ENCODE assay signal across 31 mouse cellular contexts in the genomic region with DNA sequence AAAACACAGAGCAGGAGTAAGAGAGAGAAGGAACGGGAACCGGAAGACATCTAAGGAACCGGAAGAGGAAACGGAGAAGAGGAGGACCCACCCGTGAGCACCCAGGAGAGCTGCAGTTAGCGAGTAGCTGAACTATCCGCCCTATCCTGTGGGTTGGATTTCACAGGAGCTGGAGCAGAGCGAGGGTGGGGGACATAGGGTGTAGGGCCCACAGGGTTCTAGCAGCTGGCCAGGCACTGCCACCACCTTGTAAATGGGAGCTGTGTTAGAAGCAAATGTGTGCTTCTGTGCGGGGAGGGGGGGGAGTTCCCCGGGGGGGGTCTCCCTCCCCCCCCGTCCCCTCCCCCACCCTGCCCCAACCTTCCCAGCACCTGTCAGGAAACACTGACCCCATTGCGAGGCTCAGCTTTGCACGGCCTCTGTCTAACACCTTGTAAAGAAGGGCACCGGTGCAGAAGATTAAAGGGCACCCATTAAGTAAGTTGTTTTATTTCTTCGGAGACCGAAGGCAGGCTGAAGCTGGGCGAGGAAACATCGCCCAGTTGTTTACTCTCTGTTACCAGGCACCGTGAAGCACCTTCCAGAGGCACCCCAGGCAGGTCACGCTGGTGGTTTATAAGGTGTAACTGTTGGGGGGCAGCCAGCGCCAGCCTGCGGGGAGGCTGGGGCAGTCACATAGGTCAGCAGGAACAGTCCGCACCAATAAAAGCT. TPM values are rescaled to one million over a fixed set of nuclear protein-coding genes. Genes with fewer than 3 reads are reported as not detected.
DNase-seq lines count a peak whose midpoint lies in the region; ATAC-seq lines count a peak whose summit lies in the region.
"Had no signal": no experiment of that assay in that cellular context is flagged by ENCODE, and none has a peak within 500 bp of the region (broad histone marks: within the 10 kb centered on the region; RNA-seq: fewer than 3 reads in every experiment).

No protein-coding gene starts in this region.

- H3K27me3 ChIP-seq in kidney, embryonic 15.5 days, result peaks cover 4% of the 10 kb centered on the region
- peaks cover under 1% of the 10 kb centered on the region; the same call in 1 of the 2 replicates for H3K27me3 ChIP-seq in neural tube, embryonic 13.5 days
- peaks cover 15% of the 10 kb centered on the region for H3K27me3 ChIP-seq in limb, embryonic 10.5 days (ENCODE audit: low read depth, poor library complexity, severe bottlenecking)
- H3K27me3 ChIP-seq in liver, embryonic 11.5 days (replicated peaks; ENCODE audit: control insufficient read depth, insufficient read depth, low read length), result no peaks in the 10 kb centered on the region
- no peaks in the 10 kb centered on the region for H3K27me3 ChIP-seq in intestine, embryonic 16.5 days (replicated peaks; ENCODE audit: control insufficient read depth, insufficient read depth, low read length)
- H3K27me3 ChIP-seq: stomach, embryonic 15.5 days had no signal

- H3K4me2 ChIP-seq in kidney, embryonic 15.5 days, result peak overlapping the region; percentile 33
- no peak overlapping the region for H3K4me2 ChIP-seq in neural tube, embryonic 13.5 days
- H3K4me2 ChIP-seq in liver, embryonic 11.5 days, result no peak overlapping the region
- no peak overlapping the region for H3K4me2 ChIP-seq in intestine, embryonic 16.5 days (ENCODE audit: low read depth, low read length)
- H3K4me2 ChIP-seq: heart, embryonic 12.5 days; midbrain, embryonic 12.5 days; stomach, embryonic 15.5 days had no signal

- DNase-seq in kidney, adult 18-20 months, result no peak
- no peak for DNase-seq in neural tube, embryonic 10.5 days (ENCODE audit: extremely low spot score, low spot score)
- DNase-seq in limb, embryonic 10.5 days (ENCODE audit: low spot score), result no peak
- DNase-seq in liver, embryonic 11.5 days (ENCODE audit: low spot score), result no peak
- DNase-seq: adrenal gland, postnatal 25 days; cerebellum, adult 8-10 months; cerebellum, postnatal 36 days; embryo, embryonic 11 days; gastrocnemius, postnatal 10 days; heart, adult 11 months; heart, postnatal 10 days; kidney, adult 11 months; right cerebral cortex, postnatal 25 days had no signal

- peaks cover 34% of the 10 kb centered on the region for H3K4me1 ChIP-seq in kidney, embryonic 15.5 days
- H3K4me1 ChIP-seq in neural tube, embryonic 13.5 days (replicated peaks), result peaks cover 23% of the 10 kb centered on the region
- H3K4me1 ChIP-seq in limb, embryonic 10.5 days, result peaks cover 38% of the 10 kb centered on the region
- H3K4me1 ChIP-seq in liver, embryonic 11.5 days (replicated peaks; ENCODE audit: control insufficient read depth, insufficient read depth, low read length), result no peaks in the 10 kb centered on the region
- no peaks in the 10 kb centered on the region for H3K4me1 ChIP-seq in intestine, embryonic 16.5 days (ENCODE audit: control insufficient read depth, insufficient read depth, low read length)

- WGBS in kidney, embryonic 15.5 days, result 28% methylated on average over 23 of the region's 23 CpGs
- WGBS in neural tube, embryonic 13.5 days, result 54% methylated on average over 23 of the region's 23 CpGs
- WGBS in limb, embryonic 10.5 days, result 44% methylated on average over 23 of the region's 23 CpGs
- 62% methylated on average over 23 of the region's 23 CpGs for WGBS in liver, embryonic 11.5 days
- 50% methylated on average over 23 of the region's 23 CpGs for WGBS in intestine, embryonic 16.5 days

- no peaks in the 10 kb centered on the region for H3K36me3 ChIP-seq in kidney, embryonic 15.5 days
- H3K36me3 ChIP-seq in neural tube, embryonic 13.5 days, result no peaks in the 10 kb centered on the region
- H3K36me3 ChIP-seq in limb, embryonic 10.5 days, result no peaks in the 10 kb centered on the region
- no peaks in the 10 kb centered on the region for H3K36me3 ChIP-seq in liver, embryonic 11.5 days (ENCODE audit: control insufficient read depth, insufficient read depth, low read length)
- no peaks in the 10 kb centered on the region for H3K36me3 ChIP-seq in intestine, embryonic 16.5 days (ENCODE audit: control insufficient read depth, insufficient read depth, low read length)
- H3K36me3 ChIP-seq: heart, embryonic 12.5 days; midbrain, embryonic 12.5 days; stomach, embryonic 15.5 days had no signal

- H3K4me3 ChIP-seq in kidney, embryonic 15.5 days (replicated peaks), result no peak overlapping the region
- no peak overlapping the region for H3K4me3 ChIP-seq in neural tube, embryonic 13.5 days
- no peak overlapping the region; the same call in 1 of the 2 replicates for H3K4me3 ChIP-seq in limb, embryonic 10.5 days
- no peak overlapping the region for H3K4me3 ChIP-seq in liver, embryonic 11.5 days (ENCODE audit: low read depth, low read length)
- no peak overlapping the region for H3K4me3 ChIP-seq in intestine, embryonic 16.5 days (ENCODE audit: low read length)
- H3K4me3 ChIP-seq: heart, embryonic 12.5 days; left cerebral cortex, adult 2 months; midbrain, embryonic 12.5 days; stomach, embryonic 15.5 days had no signal

- no peak overlapping the region for H3K9ac ChIP-seq in kidney, embryonic 15.5 days
- 0 out of 2 replicates have a peak overlapping the region, but pooled peaks have one; percentile 8 for H3K9ac ChIP-seq in neural tube, embryonic 13.5 days
- no peak overlapping the region for H3K9ac ChIP-seq in liver, embryonic 11.5 days (ENCODE audit: low read depth, low read length)
- H3K9ac ChIP-seq in intestine, embryonic 16.5 days (ENCODE audit: low read depth, low read length), result no peak overlapping the region
- H3K9ac ChIP-seq: heart, embryonic 12.5 days; liver, embryonic 14.5 days; midbrain, embryonic 12.5 days; stomach, embryonic 15.5 days had no signal

- H3K9me3 ChIP-seq in kidney, embryonic 15.5 days (replicated peaks), result no peaks in the 10 kb centered on the region
- no peaks in the 10 kb centered on the region for H3K9me3 ChIP-seq in neural tube, embryonic 13.5 days
- no peaks in the 10 kb centered on the region for H3K9me3 ChIP-seq in limb, embryonic 10.5 days (replicated peaks)
- H3K9me3 ChIP-seq in liver, embryonic 11.5 days (ENCODE audit: control insufficient read depth, low read length), result no peaks in the 10 kb centered on the region
- no peaks in the 10 kb centered on the region for H3K9me3 ChIP-seq in intestine, embryonic 16.5 days (ENCODE audit: control insufficient read depth, low read length)
- H3K9me3 ChIP-seq: heart, embryonic 12.5 days; midbrain, embryonic 12.5 days; stomach, embryonic 15.5 days had no signal

- ATAC-seq in kidney, embryonic 15.5 days (replicated peaks; ENCODE audit: low FRiP score), result peak; percentile 26; the same call in 1 of the 2 replicates
- no peak for ATAC-seq in neural tube, embryonic 13.5 days (ENCODE audit: low read depth)
- no peak for ATAC-seq in liver, embryonic 11.5 days (replicated peaks; ENCODE audit: low FRiP score)
- ATAC-seq in intestine, embryonic 16.5 days, result no peak
- ATAC-seq: CD4-positive, CD25-positive, alpha-beta regulatory T cell, adult 4 months; forebrain, embryonic 14.5 days; hindbrain, postnatal 0 days had no signal

- H3K27ac ChIP-seq in kidney, embryonic 15.5 days, result no peak overlapping the region
- no peak overlapping the region for H3K27ac ChIP-seq in neural tube, embryonic 13.5 days (replicated peaks)
- peak overlapping the region; percentile 71; the same call in 1 of the 2 replicates for H3K27ac ChIP-seq in limb, embryonic 10.5 days
- no peak overlapping the region for H3K27ac ChIP-seq in liver, embryonic 11.5 days (ENCODE audit: low read depth, low read length)
- no peak overlapping the region for H3K27ac ChIP-seq in intestine, embryonic 16.5 days (ENCODE audit: low read length)
- H3K27ac ChIP-seq: hindbrain, postnatal 0 days; left cerebral cortex, adult 2 months; liver, embryonic 14.5 days; midbrain, embryonic 12.5 days; stomach, embryonic 15.5 days had no signal

RNA-seq across cellular contexts. Expression of a gene that starts 59.9 kb away (rescaled TPM):
- polyA plus RNA-seq in kidney, embryonic 15.5 days (2015; fragmentation: Nextera tagmentation; extraction: Ambion mirVana), result not detected in 2 replicates
- not detected in 2 replicates for polyA plus RNA-seq in neural tube, embryonic 13.5 days (2015; fragmentation: Nextera tagmentation; extraction: Ambion mirVana)
- not detected in 2 replicates for polyA plus RNA-seq in limb, embryonic 10.5 days (2016; fragmentation: Nextera tagmentation; extraction: Ambion mirVana)
- not detected in 2 replicates for polyA plus RNA-seq in liver, embryonic 11.5 days (2014; fragmentation: Nextera tagmentation; extraction: Ambion mirVana)
- polyA plus RNA-seq in intestine, embryonic 16.5 days (2015; fragmentation: Nextera tagmentation; extraction: Ambion mirVana), result not detected in 2 replicates
- polyA plus RNA-seq: brain, embryonic 14.5 days; CD4-positive, CD25-positive, alpha-beta regulatory T cell, adult 4 months; embryonic facial prominence, embryonic 14.5 days; forebrain, embryonic 14.5 days; heart, embryonic 12.5 days; hindbrain, embryonic 11.5 days; hindbrain, postnatal 0 days; large intestine, adult 2 months; liver, embryonic 14.5 days; lung, embryonic 16.5 days; midbrain, embryonic 12.5 days; spleen, adult 2 months; stomach, embryonic 15.5 days; thymus, postnatal 0 days had no signal
